Mouse (Mus musculus) urinary bladder, postnatal 14 days (tissue): ENCODE data around the gene Grik5.

Experiments
- DNase-seq: peaks from one replicate; pipeline ENCODE4 v3.0.0; 2021; ENCODE audit warnings: low spot score

The Grik5 gene

GRCm38 (mm10) chr7:25071979-25072715 lies at the start of gene Grik5, which contains the start of gene Zfp574:
Gene Grik5, minus strand, starts transcription at chr7:25072346.
Gene Zfp574, plus strand, starts transcription at chr7:25072567.
- DNase-seq: no peak

DNA sequence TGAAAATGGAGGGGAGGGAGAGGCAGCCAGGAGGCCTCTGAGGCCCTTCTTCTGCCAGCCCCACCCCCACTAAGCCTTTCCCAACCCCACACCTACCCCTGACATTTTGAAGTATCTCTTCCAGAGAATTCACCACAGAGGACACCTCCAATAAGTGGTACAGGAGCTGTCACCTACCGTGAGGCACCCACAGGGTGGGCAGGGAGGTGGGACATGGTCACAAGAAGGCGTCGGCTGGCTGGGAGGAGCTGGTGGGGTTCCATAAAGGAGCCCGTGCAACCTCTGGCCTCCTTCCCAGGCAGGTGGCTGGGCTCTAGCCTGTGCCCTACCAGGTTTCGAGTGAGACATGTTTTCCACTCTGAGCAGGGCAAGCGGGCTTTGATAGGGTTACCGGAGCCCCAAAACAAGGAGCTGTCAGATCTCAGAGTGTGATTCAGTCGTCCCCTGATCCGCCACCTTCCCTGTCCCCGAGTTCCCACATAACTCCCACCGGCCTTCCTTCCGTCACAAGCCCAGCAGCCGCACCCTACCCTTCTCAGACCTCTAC lies 49.2 kb upstream of the Grik5 start:
- DNase-seq: no peak

GRCm38 (mm10) chr7:25120061-25120834 lies 48.1 kb upstream of the Grik5 start:
- no peak for DNase-seq

DNA sequence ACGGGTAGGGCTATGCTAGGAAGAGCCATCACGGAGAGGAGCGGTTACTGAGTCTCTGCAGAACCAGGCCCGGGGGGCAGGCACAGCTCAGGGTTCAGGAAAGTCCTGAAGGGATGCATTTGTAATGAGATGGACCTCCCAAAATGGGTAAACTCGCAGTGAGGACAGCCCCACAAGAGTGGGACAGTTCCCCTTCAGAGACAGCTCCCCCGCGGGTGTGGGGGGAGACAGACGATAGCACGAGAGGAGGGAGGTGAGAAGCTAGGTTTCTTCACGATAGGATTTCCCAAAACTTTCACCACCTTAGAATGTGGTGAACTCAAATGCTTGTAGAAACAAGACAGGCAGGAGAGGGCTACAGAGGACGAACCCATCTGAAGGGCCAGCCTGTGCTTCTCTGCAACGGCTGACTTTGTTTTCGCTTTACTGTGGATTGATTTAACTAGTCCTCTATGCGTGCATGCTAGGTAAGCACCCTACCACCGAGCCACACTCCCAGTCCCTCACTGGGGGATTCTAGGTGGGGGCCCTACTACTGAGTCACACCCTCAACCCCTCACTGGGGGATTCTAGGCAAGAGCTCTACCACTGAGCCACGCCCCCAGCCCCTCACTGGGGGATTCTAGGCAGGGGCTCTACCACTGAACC lies 40.9 kb upstream of the Grik5 start:
- no peak for DNase-seq

DNA sequence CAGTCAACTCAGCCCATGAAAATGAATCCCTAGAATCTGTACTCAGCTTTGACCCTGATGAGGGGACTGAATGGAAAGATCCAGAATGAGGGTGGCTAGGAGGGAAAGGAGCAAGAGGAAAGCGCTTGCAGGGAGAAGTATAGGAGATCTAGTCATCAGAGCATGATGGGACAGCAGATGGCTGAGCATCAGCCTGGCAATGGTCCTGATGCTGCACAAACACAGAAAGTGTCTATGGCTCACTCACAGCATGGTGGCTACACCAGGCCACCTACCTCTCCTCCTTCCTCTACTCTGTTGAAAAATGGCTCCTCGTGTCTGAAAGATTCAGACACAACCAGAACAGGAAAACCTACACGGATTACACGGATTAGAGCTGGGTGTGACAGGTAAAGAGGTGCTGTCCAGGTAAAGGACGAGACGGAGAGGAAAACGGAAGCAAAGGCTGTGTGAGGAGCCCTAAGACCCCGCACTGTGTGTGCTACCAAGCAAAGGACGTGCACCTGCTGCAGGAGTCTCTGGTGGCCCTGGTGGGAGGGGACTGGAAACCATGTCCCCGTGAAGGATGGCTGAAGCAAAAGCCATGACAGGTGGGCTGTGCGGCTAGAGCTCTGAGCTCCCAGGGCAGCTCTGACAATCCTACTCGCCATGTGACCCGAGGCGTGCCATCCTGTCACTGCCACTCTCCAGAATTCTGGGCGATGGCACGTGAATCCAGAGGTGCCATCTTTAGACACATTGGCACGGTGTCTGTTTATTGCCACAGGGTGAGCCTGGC lies 40.2 kb upstream of the Grik5 start:
- no peak for DNase-seq

DNA sequence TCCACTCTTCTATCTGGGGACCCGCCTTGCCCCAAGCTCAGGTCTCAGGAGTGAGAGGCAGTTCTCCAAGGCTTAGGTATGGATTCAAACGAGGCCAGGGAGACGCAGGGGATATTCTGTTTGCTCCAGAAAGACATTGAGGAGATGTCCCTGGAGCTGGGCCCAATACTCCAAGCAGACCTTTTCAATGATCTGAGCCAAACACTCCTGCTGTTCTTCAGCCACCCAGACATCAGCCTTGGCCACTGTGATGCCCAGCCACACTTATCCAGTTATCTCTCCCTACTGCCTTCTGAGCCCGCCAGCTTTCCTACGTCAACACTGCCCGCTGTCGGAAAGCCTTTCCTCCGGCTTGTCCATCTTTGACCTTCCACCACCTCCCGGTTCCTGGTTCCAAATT lies 38.2 kb upstream of the Grik5 start:
- no peak for DNase-seq

- no peak for DNase-seq
Measured at GRCm38 (mm10) chr7:25109355-25109754, 37.2 kb upstream of the Grik5 start.

DNA sequence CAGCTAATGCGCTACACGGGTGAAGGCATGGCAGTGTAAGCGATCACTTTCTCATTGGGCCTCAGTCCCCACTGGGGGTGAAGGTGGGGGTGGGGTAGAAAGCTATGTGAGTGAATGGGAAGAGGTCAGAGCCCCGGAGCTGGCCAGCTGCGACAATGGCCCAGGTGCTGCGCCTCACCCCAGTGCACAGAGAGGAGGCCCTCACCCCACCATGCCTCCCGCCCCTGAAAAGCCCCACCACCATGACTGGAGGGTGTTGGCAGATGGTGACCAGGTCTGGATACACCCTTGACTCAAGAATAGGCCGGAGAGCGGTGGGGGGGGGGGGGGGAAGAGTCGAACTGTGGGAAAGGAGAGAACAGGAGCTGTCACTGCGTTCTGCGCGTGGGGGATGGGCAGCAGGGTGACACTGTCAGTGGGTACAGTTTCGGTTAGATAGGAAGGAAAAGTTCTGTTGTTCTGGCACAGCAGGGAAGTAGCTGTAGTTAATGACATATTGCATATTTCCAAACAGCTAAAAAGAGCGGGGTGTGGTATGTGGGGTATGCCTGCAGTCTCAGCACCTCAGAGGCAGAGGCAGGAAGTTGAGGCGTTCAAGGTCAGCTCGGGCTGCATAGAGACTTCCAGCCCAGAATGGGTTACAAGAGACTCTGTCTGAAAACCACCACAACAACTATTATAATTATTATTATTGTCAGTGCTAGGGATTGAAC lies 34.8 kb upstream of the Grik5 start:
- DNase-seq: no peak

- peak; percentile 68 for DNase-seq
Measured at GRCm38 (mm10) chr7:25105411-25106160, 33.4 kb upstream of the Grik5 start.

GRCm38 (mm10) chr7:25099581-25099980 lies 27.4 kb upstream of the Grik5 start:
- DNase-seq: no peak

DNA sequence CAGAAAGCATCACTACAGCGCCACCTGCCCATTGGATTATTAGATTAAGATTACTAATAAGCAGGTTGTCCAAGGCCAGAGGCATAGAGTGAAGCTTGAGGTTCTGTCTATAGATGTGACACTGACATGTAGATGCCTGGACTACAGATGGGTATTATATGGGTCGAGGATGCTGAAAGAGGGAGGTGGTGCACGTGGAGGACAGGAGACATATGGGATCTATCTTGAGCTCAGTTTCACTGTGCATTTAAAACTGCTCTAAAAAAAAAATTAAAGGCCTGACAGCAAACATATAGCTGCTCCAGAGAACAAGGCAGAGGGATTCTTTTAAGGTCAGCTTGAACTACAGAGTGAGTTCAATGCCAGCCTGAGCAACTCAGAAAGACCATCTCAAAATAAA lies 26.0 kb upstream of the Grik5 start:
- DNase-seq: no peak

DNA sequence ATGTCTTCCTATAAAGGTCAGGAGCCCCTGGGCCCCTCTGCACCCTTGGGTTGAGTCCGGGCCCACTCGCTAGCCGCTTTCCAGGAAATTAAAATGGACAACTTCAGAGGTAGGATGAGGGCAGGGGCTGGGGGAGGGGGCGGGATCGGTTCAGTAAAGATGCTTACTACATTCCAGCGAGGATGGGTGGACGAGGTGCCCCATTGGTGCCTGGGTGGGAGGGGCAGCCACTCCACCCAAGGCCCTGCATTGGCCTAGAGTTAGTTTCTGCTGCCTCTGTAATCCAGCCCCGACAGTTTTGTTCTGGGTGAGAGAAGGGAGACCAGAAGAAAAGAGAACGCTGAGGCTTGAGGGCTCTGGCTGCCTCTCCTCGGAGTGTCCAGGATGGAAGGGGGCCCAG lies 17.7 kb upstream of the Grik5 start:
- DNase-seq: no peak

- DNase-seq: no peak
Measured at GRCm38 (mm10) chr7:25088968-25089367, 16.8 kb upstream of the Grik5 start.

DNA sequence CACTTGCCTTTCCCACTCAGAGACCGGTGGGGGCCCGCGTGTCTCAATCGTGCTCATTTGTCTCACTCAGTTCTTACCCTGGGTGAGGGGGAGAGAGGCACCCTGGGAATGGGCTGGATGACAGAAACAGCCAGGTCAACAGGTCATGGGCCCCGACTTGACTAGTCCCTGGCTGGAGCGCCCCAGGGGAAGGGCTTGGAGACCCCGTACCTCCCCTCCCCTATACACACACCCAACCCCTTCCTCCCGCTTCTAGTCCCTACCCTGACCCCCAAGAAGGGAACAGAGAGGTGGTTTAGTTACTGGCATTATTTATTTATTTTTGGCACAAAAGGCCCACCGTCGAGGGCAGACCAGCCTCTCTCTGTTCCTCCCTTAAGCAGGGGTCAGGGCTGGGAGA lies 16.4 kb upstream of the Grik5 start:
- no peak for DNase-seq

DNA sequence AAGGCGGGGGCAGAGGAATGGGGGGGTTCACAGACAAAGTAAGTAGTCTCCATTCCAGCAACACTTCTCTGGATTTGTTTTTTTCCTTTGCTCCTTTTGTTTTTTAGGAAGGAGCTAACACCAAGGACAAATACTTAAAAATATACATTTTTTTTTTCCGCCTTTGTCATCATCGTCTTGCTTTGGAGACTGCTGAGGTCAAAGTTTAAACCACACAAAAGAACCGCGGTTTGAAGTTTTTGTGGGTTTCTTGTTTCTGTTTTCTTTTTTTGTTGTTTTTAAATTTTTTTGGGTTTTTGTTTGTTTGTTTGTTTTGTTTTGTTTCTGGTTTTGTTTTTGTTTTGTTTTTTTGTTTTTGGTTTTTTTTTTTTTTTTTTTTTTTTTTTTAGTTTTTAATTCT lies 15.8 kb upstream of the Grik5 start:
- no peak for DNase-seq

- DNase-seq: no peak
Measured at GRCm38 (mm10) chr7:25087256-25087912, 15.2 kb upstream of the Grik5 start.

- DNase-seq: no peak
Measured at GRCm38 (mm10) chr7:25086656-25087055, 14.5 kb upstream of the Grik5 start.

DNA sequence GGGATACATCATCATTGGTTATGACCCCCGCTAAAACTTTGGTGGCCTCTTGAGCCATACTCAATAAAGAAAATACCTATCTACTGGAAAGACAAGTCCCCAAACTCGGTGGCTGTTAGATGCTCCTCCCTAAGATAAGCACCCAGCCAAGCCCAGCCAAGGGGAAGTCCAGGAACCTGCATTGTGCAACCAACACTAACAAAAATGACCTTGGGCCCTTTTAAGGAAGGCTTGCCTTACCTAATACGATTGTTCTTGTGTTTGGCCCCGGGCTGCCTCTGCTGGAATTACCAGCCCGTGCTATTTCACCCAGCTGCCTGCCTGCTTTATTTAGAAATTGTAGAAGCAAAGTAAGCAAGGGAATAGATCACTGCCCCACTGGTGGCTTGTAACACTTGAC lies 12.5 kb upstream of the Grik5 start:
- no peak for DNase-seq

- DNase-seq: peak; percentile 34
Measured at GRCm38 (mm10) chr7:25082510-25082909, 10.4 kb upstream of the Grik5 start.

GRCm38 (mm10) chr7:25080431-25080830 lies 8.3 kb upstream of the Grik5 start:
- DNase-seq: no peak
